Mouse (Mus musculus) midbrain, embryonic 16.5 days (tissue): Measurements from ENCODE around the gene Dcaf15. TPM values are rescaled to one million over a fixed set of nuclear protein-coding genes. Genes with fewer than 3 reads are reported as not detected.

Experiments used
- ATAC-seq: fragments of 200-750 bp; cut with Nextera tagmentation; 2 replicates; pipeline ENCODE4 v1.8.0; 2017; ENCODE audit warnings: moderate TSS enrichment
- H3K27ac ChIP-seq: fragments of 300-500 bp; sonication (generic); 2 replicates; pipeline ENCODE4 v1.5.1; 2014; ENCODE audit warnings: mild to moderate bottlenecking, low read length, mixed read lengths
- H3K27me3 ChIP-seq: fragments of 300-500 bp; sonication (generic); 2 replicates; pipeline ENCODE4 v1.6.1; 2014; ENCODE audit warnings: low read depth, low read length, mixed read lengths; ENCODE audit not compliant: control insufficient read depth, insufficient read depth
- H3K36me3 ChIP-seq: fragments of 300-500 bp; sonication (generic); 2 replicates; pipeline ENCODE4 v1.6.1; 2014; ENCODE audit warnings: mild to moderate bottlenecking, low read length, moderate library complexity, mixed read lengths; ENCODE audit not compliant: control insufficient read depth, insufficient read depth
- H3K4me1 ChIP-seq: fragments of 300-500 bp; sonication (generic); 2 replicates; pipeline ENCODE4 v1.6.1; 2014; ENCODE audit warnings: mild to moderate bottlenecking, low read length, mixed read lengths; ENCODE audit not compliant: control insufficient read depth, insufficient read depth
- H3K4me2 ChIP-seq: fragments of 300-500 bp; sonication (generic); 2 replicates; pipeline ENCODE4 v1.6.1; 2014; ENCODE audit warnings: mild to moderate bottlenecking, low read length, mixed read lengths
- H3K4me3 ChIP-seq: fragments of 300-500 bp; sonication (generic); 2 replicates; pipeline ENCODE4 v1.5.1; 2014; ENCODE audit warnings: low read depth, mild to moderate bottlenecking, low read length, moderate library complexity, mixed read lengths
- H3K9ac ChIP-seq: fragments of 300-500 bp; sonication (generic); 2 replicates; pipeline ENCODE4 v1.6.1; 2014; ENCODE audit warnings: low read depth, low read length, mixed read lengths
- H3K9me3 ChIP-seq: fragments of 300-500 bp; sonication (generic); replicated peaks from 2 replicates; pipeline ENCODE4 v1.6.1; 2014; ENCODE audit warnings: mild to moderate bottlenecking, low read length, mixed read lengths; ENCODE audit not compliant: control insufficient read depth, poor library complexity, severe bottlenecking
- WGBS: fragments of 180-500 bp; shearing (Covaris S2); extraction: QIAGEN DNeasy Blood & Tissue Kit; methylation state at CpG from one replicate; pipeline ENCODE4 v1.1.7; 2014; 5-methylcytosine and 5-hydroxymethylcytosine counted together
- polyA plus RNA-seq: library from polyadenylated mRNA; unstranded; fragments of >200 nt; fragmentation: Nextera tagmentation; extraction: Ambion mirVana; gene quantifications from 2 replicates; pipeline ENCODE4 v1.2.1, GENCODE M21; 2015

The Dcaf15 gene
- polyA plus RNA-seq, 1 experiment from 2014 or later = 24.7 TPM

GRCm38 (mm10) chr8:84065457-84066072 is 39.0 kb downstream of the Dcaf15 start:
- peaks cover 29% of the 10 kb centered on the region for H3K4me1 ChIP-seq
- no peak for ATAC-seq
- no peaks in the 10 kb centered on the region for H3K36me3 ChIP-seq
- no peaks in the 10 kb centered on the region for H3K27me3 ChIP-seq
- H3K27ac ChIP-seq = peak overlapping the region; percentile 84
- peak overlapping the region; percentile 74 for H3K9ac ChIP-seq
- WGBS = 24% methylated on average over 5 of the region's 5 CpGs
- peak overlapping the region; percentile 97 for H3K4me3 ChIP-seq
- peak overlapping the region; percentile 91 for H3K4me2 ChIP-seq
- H3K9me3 ChIP-seq = no peaks in the 10 kb centered on the region

GRCm38 (mm10) chr8:84065037-84065436 is 39.5 kb downstream of the Dcaf15 start, which contains the start of gene Gm10643:
Gm10643 (minus strand) TSS chr8:84065137.
- H3K9ac ChIP-seq = peak within 1 kb of the TSS; percentile 74
- H3K4me2 ChIP-seq = peak within 1 kb of the TSS; percentile 91
- peaks cover 27% of the 10 kb centered on the region for H3K4me1 ChIP-seq
- no peaks in the 10 kb centered on the region for H3K36me3 ChIP-seq
- H3K4me3 ChIP-seq = peak within 1 kb of the TSS; percentile 97
- H3K27ac ChIP-seq = peak within 1 kb of the TSS; percentile 84
- ATAC-seq = no peak
- 100% methylated on average over 1 of the region's 1 CpGs for WGBS
- H3K27me3 ChIP-seq = no peaks in the 10 kb centered on the region
- H3K9me3 ChIP-seq = no peaks in the 10 kb centered on the region

GRCm38 (mm10) chr8:84063861-84064610 is 40.5 kb downstream of the Dcaf15 start:
- no peaks in the 10 kb centered on the region for H3K36me3 ChIP-seq
- no peaks in the 10 kb centered on the region for H3K27me3 ChIP-seq
- no peaks in the 10 kb centered on the region for H3K9me3 ChIP-seq
- H3K9ac ChIP-seq = no peak overlapping the region
- H3K4me2 ChIP-seq = no peak overlapping the region
- no peak overlapping the region for H3K27ac ChIP-seq
- ATAC-seq = no peak
- WGBS = 80% methylated on average over 8 of the region's 8 CpGs
- H3K4me1 ChIP-seq = peaks cover 17% of the 10 kb centered on the region
- H3K4me3 ChIP-seq = no peak overlapping the region

- 89% methylated on average over 2 of the region's 2 CpGs for WGBS
- ATAC-seq = no peak
Observed at GRCm38 (mm10) chr8:84060245-84060644, 44.3 kb downstream of the Dcaf15 start.

GRCm38 (mm10) chr8:84059226-84059625 is 45.3 kb downstream of the Dcaf15 start:
- H3K4me3 ChIP-seq = no peak overlapping the region
- H3K36me3 ChIP-seq = no peaks in the 10 kb centered on the region
- no peaks in the 10 kb centered on the region for H3K27me3 ChIP-seq
- ATAC-seq = no peak
- H3K9me3 ChIP-seq = no peaks in the 10 kb centered on the region
- H3K9ac ChIP-seq = no peak overlapping the region
- H3K4me1 ChIP-seq = no peaks in the 10 kb centered on the region
- WGBS = 94% methylated on average over 2 of the region's 2 CpGs
- no peak overlapping the region for H3K4me2 ChIP-seq
- no peak overlapping the region for H3K27ac ChIP-seq

More at GRCm38 (mm10) chr8:84060245-84060644, 44.3 kb downstream of the Dcaf15 start:
- H3K27ac ChIP-seq = no peak overlapping the region
- H3K4me2 ChIP-seq = no peak overlapping the region
- no peaks in the 10 kb centered on the region for H3K27me3 ChIP-seq
- no peak overlapping the region for H3K4me3 ChIP-seq
- no peaks in the 10 kb centered on the region for H3K36me3 ChIP-seq
- H3K9ac ChIP-seq = no peak overlapping the region
- H3K9me3 ChIP-seq = no peaks in the 10 kb centered on the region
- no peaks in the 10 kb centered on the region for H3K4me1 ChIP-seq

GRCm38 (mm10) chr8:84057827-84058226 is 46.7 kb downstream of the Dcaf15 start:
- H3K36me3 ChIP-seq = no peaks in the 10 kb centered on the region
- no peaks in the 10 kb centered on the region for H3K27me3 ChIP-seq
- ATAC-seq = no peak
- H3K9me3 ChIP-seq = no peaks in the 10 kb centered on the region
- 91% methylated on average over 1 of the region's 1 CpGs for WGBS
- no peak overlapping the region for H3K4me3 ChIP-seq
- H3K4me2 ChIP-seq = no peak overlapping the region
- H3K27ac ChIP-seq = no peak overlapping the region
- no peaks in the 10 kb centered on the region for H3K4me1 ChIP-seq
- no peak overlapping the region for H3K9ac ChIP-seq

GRCm38 (mm10) chr8:84053229-84053628 is 51.3 kb downstream of the Dcaf15 start:
- Histone ChIP-seq H3K4me3 (no peak overlapping the region), H3K27ac (no peak overlapping the region), H3K9ac (no peak overlapping the region), H3K4me2 (no peak overlapping the region), H3K36me3 (no peaks in the 10 kb centered on the region), H3K4me1 (no peaks in the 10 kb centered on the region), H3K9me3 (no peaks in the 10 kb centered on the region), H3K27me3 (no peaks in the 10 kb centered on the region)
- 94% methylated on average over 5 of the region's 5 CpGs for WGBS
- no peak for ATAC-seq

- H3K27ac ChIP-seq = no peak overlapping the region
- no peak for ATAC-seq
- H3K4me3 ChIP-seq = no peak overlapping the region
- H3K4me1 ChIP-seq = no peaks in the 10 kb centered on the region
- H3K4me2 ChIP-seq = no peak overlapping the region
- no peak overlapping the region for H3K9ac ChIP-seq
- no peaks in the 10 kb centered on the region for H3K27me3 ChIP-seq
- no peaks in the 10 kb centered on the region for H3K9me3 ChIP-seq
- 64% methylated on average over 3 of the region's 3 CpGs for WGBS
- no peaks in the 10 kb centered on the region for H3K36me3 ChIP-seq
Observed at GRCm38 (mm10) chr8:84052746-84053145, 51.8 kb downstream of the Dcaf15 start.

GRCm38 (mm10) chr8:84048171-84048570 is 56.4 kb downstream of the Dcaf15 start:
- Histone ChIP-seq H3K4me3 (no peak overlapping the region), H3K36me3 (no peaks in the 10 kb centered on the region), H3K27me3 (peaks cover 20% of the 10 kb centered on the region), H3K9me3 (no peaks in the 10 kb centered on the region), H3K27ac (no peak overlapping the region), H3K4me1 (peaks cover 3% of the 10 kb centered on the region; the same call in 1 of the 2 replicates), H3K9ac (no peak overlapping the region), H3K4me2 (no peak overlapping the region)
- ATAC-seq = no peak
- WGBS = 84% methylated on average over 5 of the region's 5 CpGs
